Mouse (Mus musculus) intestine, embryonic 16.5 days (tissue): ENCODE data around the gene Gins2. TPM values are rescaled to one million over a fixed set of nuclear protein-coding genes. Genes with fewer than 3 reads are reported as not detected.
A peak's percentile ranks its signal among the peaks of the same experiment; 100 is the strongest.

Source experiments
- ATAC-seq: fragments of 200-750 bp; cut with Nextera tagmentation; 2 replicates; pipeline ENCODE4 v1.8.0; 2017; ENCODE audit warnings: moderate TSS enrichment, moderate library complexity
- H3K27ac ChIP-seq: fragments of 300-500 bp; sonication (generic); 2 replicates; pipeline ENCODE4 v1.5.1; 2014; ENCODE audit warnings: mild to moderate bottlenecking, low read length
- H3K27me3 ChIP-seq: fragments of 300-500 bp; sonication (generic); replicated peaks from 2 replicates; pipeline ENCODE4 v1.6.1; 2014; ENCODE audit warnings: low read length, control low read depth, mixed read lengths; ENCODE audit not compliant: control insufficient read depth, insufficient read depth
- H3K36me3 ChIP-seq: fragments of 300-500 bp; sonication (generic); 2 replicates; pipeline ENCODE4 v1.6.1; 2014; ENCODE audit warnings: low read length, control low read depth; ENCODE audit not compliant: control insufficient read depth, insufficient read depth
- H3K4me1 ChIP-seq: fragments of 300-500 bp; sonication (generic); 2 replicates; pipeline ENCODE4 v1.6.1; 2014; ENCODE audit warnings: low read length, control low read depth, mixed read lengths; ENCODE audit not compliant: control insufficient read depth, insufficient read depth
- H3K4me2 ChIP-seq: fragments of 300-500 bp; sonication (generic); 2 replicates; pipeline ENCODE4 v1.6.1; 2014; ENCODE audit warnings: low read depth, low read length, control low read depth
- H3K4me3 ChIP-seq: fragments of 300-500 bp; sonication (generic); 2 replicates; pipeline ENCODE4 v1.5.1; 2014; ENCODE audit warnings: mild to moderate bottlenecking, low read length
- H3K9ac ChIP-seq: fragments of 300-500 bp; sonication (generic); 2 replicates; pipeline ENCODE4 v1.6.1; 2014; ENCODE audit warnings: low read depth, low read length
- H3K9me3 ChIP-seq: fragments of 300-500 bp; sonication (generic); 2 replicates; pipeline ENCODE4 v1.6.1; 2016; ENCODE audit warnings: low read length, control low read depth; ENCODE audit not compliant: control insufficient read depth
- whole genome bisulfite sequencing: fragments of 180-500 bp; shearing (Covaris S2); extraction: QIAGEN DNeasy Blood & Tissue Kit; methylation state at CpG from one replicate; pipeline ENCODE4 v1.1.7; 2014; 5-methylcytosine and 5-hydroxymethylcytosine counted together
- polyA plus RNA-seq: library from polyadenylated mRNA; unstranded; fragments of >200 nt; fragmentation: Nextera tagmentation; extraction: Ambion mirVana; gene quantifications from 2 replicates; pipeline ENCODE4 v1.2.1, GENCODE M21; 2015

The Gins2 gene
- polyA plus RNA-seq, 1 experiment from 2014 or later = 87.5 TPM

- no peaks in the 10 kb centered on the region for H3K9me3 ChIP-seq
- ATAC-seq = peak; percentile 7; the same call in 1 of the 2 replicates
- whole genome bisulfite sequencing = 55% methylated on average over 13 of the region's 13 CpGs
- H3K27me3 ChIP-seq = no peaks in the 10 kb centered on the region
- H3K4me2 ChIP-seq = no peak overlapping the region
- peaks cover 62% of the 10 kb centered on the region for H3K36me3 ChIP-seq
- H3K4me3 ChIP-seq = no peak overlapping the region
- no peak overlapping the region for H3K27ac ChIP-seq
- H3K4me1 ChIP-seq = peaks cover 7% of the 10 kb centered on the region; the same call in 1 of the 2 replicates
- H3K9ac ChIP-seq = no peak overlapping the region
These were observed 19.0 kb downstream of the Gins2 start for GRCm38 (mm10) chr8:120569939-120570715.

- WGBS = 96% methylated on average over 17 of the region's 17 CpGs
- Histone ChIP-seq H3K27ac (no peak overlapping the region), H3K9ac (no peak overlapping the region), H3K36me3 (peaks cover 53% of the 10 kb centered on the region), H3K4me3 (no peak overlapping the region), H3K4me1 (peaks cover 15% of the 10 kb centered on the region), H3K4me2 (no peak overlapping the region), H3K27me3 (no peaks in the 10 kb centered on the region), H3K9me3 (no peaks in the 10 kb centered on the region)
- no peak for ATAC-seq
These were observed 20.0 kb downstream of the Gins2 start for GRCm38 (mm10) chr8:120569123-120569522.

DNA sequence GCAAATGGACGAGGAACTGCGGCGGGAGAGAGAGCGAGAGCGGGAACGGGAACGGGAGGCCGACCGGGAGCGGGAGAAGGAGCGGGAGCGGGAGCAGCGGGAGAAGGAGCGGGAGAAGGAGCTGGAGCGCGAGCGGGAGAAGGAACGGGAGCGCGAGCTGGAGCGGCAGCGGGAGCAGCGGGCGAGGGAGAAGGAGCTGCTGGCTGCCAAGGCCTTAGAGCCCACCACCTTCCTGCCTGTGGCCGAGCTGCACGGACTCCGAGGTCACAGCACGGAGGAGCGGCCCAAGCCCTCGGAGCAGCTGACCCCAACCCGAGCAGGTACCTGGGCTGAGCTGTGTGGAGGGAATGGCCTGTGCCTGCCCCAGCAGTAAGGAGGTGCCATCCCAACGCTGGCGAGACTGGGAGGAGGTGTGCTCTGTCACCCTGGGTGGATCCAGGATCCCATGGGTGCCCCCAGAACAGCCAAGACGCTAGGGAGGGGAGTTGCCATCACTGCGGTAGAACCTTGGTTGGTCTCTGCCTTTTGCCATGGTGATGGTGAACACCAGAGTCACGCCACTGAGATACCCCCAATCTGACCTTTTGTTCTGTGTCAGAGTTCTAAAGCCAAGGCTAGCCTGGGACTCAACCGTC is 20.8 kb downstream of the Gins2 start:
- H3K4me2 ChIP-seq = no peak overlapping the region
- H3K36me3 ChIP-seq = peaks cover 45% of the 10 kb centered on the region
- H3K4me1 ChIP-seq = peaks cover 24% of the 10 kb centered on the region
- no peak overlapping the region for H3K9ac ChIP-seq
- H3K9me3 ChIP-seq = no peaks in the 10 kb centered on the region
- no peak overlapping the region for H3K4me3 ChIP-seq
- H3K27ac ChIP-seq = no peak overlapping the region
- WGBS = 96% methylated on average over 37 of the region's 37 CpGs
- no peak for ATAC-seq
- no peaks in the 10 kb centered on the region for H3K27me3 ChIP-seq

DNA sequence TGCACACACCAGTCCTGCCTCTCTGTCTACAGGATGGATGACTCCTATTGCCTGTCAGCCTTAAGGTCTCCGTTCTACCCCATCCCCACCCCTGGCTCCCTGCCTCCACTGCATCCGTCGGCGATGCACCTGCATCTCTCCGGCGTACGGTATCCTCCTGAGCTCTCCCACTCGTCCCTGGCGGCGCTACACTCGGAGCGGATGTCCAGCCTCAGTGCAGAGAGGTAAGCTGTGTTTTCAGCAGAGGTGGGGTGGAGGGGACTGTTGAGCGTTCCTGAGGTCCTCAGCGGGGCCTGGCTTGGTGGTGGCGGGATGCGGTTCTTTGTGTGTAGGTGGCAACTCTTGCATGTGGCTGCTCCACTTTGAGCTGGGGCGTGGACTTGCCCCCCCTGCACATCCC is 21.4 kb downstream of the Gins2 start:
- WGBS = 97% methylated on average over 17 of the region's 17 CpGs
- ATAC-seq = no peak
- Histone ChIP-seq H3K9me3 (no peaks in the 10 kb centered on the region), H3K27me3 (no peaks in the 10 kb centered on the region), H3K4me2 (no peak overlapping the region), H3K9ac (no peak overlapping the region), H3K36me3 (peaks cover 40% of the 10 kb centered on the region), H3K4me3 (no peak overlapping the region), H3K4me1 (peaks cover 29% of the 10 kb centered on the region), H3K27ac (no peak overlapping the region)

GRCm38 (mm10) chr8:120566681-120567080 is 22.4 kb downstream of the Gins2 start:
- Histone ChIP-seq H3K9ac (no peak overlapping the region), H3K4me1 (peaks cover 40% of the 10 kb centered on the region), H3K4me2 (no peak overlapping the region), H3K4me3 (no peak overlapping the region), H3K27me3 (no peaks in the 10 kb centered on the region), H3K27ac (no peak overlapping the region), H3K9me3 (no peaks in the 10 kb centered on the region), H3K36me3 (peaks cover 35% of the 10 kb centered on the region)
- 83% methylated on average over 8 of the region's 8 CpGs for WGBS
- no peak for ATAC-seq

DNA sequence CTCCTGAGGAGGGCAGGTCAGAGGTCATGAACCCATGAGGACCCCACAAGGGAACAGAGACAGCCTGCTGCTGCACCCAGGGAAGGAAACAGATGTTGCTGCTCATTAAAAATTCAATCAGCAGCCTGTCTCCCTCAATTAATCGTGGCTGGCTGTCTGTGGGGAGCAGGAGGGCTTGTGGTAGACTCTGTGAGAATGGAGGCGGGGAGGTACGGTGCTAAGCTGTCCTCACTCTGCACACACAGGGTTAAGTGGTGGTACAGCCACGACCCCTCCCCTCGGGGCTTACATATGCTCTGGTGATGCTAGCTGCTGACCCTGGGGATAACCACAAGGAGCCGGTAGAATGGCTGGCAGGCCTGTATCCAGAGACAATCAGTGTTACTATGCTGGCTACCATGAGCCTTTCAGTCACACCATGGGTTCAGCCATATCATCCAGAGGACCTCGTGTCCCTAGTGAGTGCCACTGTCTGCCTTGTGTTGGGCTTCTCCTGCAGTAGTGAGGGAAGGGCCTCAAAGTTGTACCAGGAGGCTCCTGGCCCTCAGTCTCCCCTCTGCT is 23.9 kb downstream of the Gins2 start:
- H3K27me3 ChIP-seq = no peaks in the 10 kb centered on the region
- no peak overlapping the region for H3K27ac ChIP-seq
- no peak overlapping the region for H3K4me2 ChIP-seq
- peaks cover 44% of the 10 kb centered on the region for H3K4me1 ChIP-seq
- no peak overlapping the region for H3K4me3 ChIP-seq
- no peaks in the 10 kb centered on the region for H3K9me3 ChIP-seq
- WGBS = 34% methylated on average over 7 of the region's 7 CpGs
- H3K9ac ChIP-seq = no peak overlapping the region
- no peak for ATAC-seq
- peaks cover 29% of the 10 kb centered on the region for H3K36me3 ChIP-seq

DNA sequence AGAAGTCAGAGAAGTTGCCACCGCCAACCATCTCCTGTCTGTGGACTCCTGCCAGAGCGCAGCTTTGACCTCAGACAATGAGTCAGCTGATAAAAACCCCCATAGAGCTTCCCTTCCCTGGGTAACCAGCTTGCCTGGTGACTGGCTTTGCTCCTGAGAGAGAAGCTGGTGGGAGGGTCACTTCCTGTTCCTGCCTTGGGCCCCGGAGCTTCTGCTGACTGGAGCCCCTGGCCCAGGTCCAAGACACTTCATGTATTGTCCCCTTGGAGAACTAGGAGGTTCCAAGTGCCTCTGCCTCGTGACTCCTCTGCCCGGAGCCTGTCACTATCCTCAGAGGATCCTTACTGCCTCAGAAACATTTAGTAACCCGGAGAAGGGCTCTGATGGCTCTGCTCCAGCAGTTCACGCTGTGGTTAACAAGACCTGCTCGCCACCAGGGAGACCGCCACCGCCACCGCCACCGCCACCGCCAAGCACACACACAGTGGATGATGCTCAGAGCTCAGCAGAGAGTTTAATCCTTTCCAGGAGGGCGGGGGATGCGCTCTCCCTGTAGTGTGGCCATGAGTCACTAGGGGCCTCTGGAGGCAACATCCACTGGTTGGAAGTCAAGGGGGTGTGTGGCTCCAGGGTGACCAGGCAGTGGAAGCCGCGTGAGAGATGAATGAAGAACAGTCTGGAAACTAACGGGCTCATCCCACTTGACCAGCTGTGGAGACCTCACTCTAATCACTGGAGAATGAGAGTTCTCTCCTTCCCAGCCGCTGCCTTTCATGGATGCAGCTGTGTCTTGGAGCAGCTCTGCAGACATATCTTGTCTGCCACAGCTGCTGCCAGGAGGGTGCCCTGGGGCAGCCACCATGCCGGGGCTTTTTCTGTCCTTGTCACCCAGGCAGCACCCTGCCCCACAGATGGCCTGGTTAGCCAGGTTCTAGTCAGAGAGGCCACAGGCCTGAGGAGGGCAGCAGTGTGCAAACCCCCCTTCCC is 25.0 kb downstream of the Gins2 start:
- WGBS = 31% methylated on average over 20 of the region's 20 CpGs
- H3K9me3 ChIP-seq = no peaks in the 10 kb centered on the region
- H3K27me3 ChIP-seq = no peaks in the 10 kb centered on the region
- H3K9ac ChIP-seq = peak overlapping the region; percentile 48
- no peak overlapping the region for H3K4me3 ChIP-seq
- H3K4me1 ChIP-seq = peaks cover 51% of the 10 kb centered on the region
- peaks cover 26% of the 10 kb centered on the region for H3K36me3 ChIP-seq
- H3K4me2 ChIP-seq = peak overlapping the region; percentile 12; the same call in 1 of the 2 replicates
- ATAC-seq = peak; percentile 60
- peak overlapping the region; percentile 71 for H3K27ac ChIP-seq

DNA sequence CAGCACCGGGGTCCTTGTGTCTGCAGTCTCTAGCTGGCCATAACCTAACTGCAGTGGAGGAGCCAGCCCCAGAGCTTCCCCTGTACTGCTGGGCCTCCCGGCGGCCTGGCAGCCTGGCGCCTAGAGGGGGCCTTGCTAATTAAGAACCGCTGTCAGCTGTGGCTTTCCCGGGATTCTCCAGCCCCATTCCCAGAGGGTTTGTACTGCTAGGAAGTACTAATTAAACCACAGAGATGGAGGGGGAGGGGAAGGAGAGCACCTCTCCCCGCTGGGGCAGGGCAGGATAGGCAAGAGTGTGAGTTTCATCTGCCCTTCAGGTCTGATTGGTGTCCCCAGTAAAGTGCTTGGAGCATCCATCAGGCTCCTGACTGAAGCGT is 25.8 kb downstream of the Gins2 start:
- Histone ChIP-seq H3K36me3 (peaks cover 21% of the 10 kb centered on the region), H3K9ac (peak overlapping the region; percentile 48), H3K4me2 (no peak overlapping the region), H3K27me3 (no peaks in the 10 kb centered on the region), H3K4me3 (no peak overlapping the region), H3K9me3 (no peaks in the 10 kb centered on the region), H3K4me1 (peaks cover 51% of the 10 kb centered on the region), H3K27ac (peak overlapping the region; percentile 71)
- 24% methylated on average over 8 of the region's 8 CpGs for WGBS
- peak; percentile 30 for ATAC-seq
